Mouse (Mus musculus): ENCODE measurements at regions not wholly inside any gene's neighbourhood (a gene's known extent, or its start where the extent isn't known, plus 50 kb on each side); places are given as distances from the start of the nearest gene placed in this dataset.
"Not testable (repeated sequence)": the region's sequence is repeated elsewhere in the genome, so short reads cannot be mapped to it uniquely, and the experiment has no call there.

DNA sequence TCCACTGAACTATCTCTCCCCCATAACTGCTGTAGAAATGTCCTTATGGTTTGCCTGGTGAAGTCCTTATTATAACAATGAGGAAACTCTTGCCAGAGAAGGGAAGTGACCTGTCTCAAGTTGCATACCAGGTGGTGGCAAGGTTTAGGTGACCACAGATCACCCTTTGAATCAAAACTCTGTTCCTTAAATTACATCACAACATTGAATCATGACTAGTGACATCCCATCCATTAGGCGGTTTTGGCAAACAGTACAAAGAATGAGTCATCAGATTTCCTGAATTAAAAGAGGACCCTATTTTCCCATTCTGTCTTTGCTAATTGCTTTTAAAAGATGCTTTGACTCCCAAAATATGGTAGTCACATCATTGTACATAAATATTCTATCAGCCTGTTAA is 168.5 kb upstream of the Pgr start:
- DNase-seq (ENCODE audit: extremely low spot score in 1 of 2, low spot score in 1 of 2), result no peak

DNA sequence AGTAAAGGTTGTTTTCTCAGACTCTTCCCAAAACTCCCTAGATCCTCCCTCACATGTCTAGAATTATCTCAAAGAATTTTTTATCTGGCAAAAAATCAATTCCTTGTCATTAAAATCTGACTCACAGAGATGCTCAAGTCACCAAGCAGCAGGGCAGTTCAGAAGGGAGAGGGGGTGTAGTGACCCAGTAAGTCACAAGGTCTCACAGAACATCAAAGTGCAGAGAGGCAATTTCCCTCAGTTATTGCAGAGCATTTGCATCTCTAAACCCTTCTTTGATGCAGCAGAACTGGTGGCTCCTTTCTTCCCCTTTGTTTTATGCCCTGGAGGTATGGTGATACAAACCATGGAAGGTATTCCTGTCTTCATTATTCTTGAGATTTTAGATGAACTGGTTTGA is 166.1 kb upstream of the Pgr start:
- no peak for DNase-seq (ENCODE audit: extremely low spot score in 1 of 2, low spot score in 1 of 2)

DNA sequence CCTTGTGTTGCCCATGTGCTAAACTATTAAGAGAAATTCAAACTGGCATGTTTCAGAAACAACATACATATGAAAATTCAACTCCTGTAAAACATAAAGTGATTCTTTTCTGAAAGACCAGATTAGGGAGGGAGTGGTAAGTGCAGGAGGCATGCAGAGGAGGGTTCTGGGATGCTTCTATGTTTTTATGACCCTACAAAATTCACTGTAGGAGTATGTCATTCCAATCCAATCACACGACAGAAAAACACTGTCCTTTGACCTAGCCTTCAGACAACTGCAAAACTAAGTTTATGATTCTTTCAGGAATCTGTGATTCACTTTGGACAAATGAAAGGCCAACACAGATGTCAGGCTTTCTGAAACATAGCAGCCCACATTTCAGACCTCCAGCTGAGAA is 159.4 kb upstream of the Pgr start:
- DNase-seq (ENCODE audit: extremely low spot score in 1 of 2, low spot score in 1 of 2), result no peak

DNA sequence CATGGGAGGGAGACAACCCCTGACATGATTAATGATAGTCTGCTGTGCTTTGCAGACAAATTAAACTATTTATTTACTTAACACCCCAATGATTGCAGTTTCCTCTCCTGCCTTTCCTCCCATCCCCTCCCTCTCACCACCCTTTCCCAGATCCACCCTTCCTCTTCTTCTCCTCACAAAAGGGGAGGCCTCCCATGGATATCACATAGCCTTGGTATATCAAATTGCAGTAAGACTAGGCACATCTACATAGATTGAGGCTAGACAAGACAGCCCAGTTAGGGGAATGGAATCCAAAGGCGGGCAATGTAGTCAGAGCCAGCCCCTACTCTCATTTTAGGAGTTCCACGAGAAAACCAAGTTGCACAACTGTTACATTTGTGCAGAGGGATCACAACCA is 149.8 kb upstream of the Pgr start:
- DNase-seq (ENCODE audit: extremely low spot score in 1 of 2, low spot score in 1 of 2), result no peak

DNA sequence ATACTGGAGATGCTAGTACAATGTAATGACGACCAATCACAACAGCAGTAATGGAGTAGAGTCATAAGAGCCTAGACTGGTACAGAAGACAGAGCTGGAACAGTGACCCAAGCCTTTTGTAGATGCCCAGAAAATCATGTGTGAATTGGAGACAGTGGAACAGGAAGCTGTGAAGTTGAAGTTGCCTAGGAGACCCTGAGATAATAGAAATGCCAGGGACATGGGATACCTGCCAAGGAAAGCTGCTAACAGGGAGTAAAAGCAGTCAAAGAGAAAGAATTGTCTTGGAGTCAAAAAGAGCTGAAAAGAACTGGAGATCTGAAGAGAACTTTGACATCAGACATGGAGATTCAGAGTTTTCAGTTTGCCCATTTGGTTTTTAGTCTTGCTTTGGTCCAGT is 138.8 kb upstream of the Pgr start:
- DNase-seq (ENCODE audit: extremely low spot score in 1 of 2, low spot score in 1 of 2), result no peak

DNA sequence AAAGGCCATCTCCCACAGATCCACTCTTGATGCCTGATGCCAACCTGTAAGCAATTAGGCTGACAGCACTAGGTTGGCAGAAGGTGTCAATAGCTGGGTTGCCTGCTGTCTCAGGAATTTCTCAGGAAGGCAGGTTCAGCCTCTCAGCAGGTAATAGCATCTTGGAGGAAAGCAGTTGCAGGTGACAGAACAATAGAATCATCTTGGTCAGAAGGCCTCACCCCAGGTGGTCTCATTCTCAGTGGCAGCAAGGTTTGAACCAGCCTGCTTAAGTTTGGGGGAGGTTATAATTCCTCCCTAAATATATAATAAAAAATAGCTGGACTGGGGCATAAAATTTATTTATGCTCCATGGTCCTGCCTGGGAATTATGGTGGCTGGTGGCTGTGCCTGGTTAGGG is 130.2 kb upstream of the Pgr start:
- not testable (repeated sequence) for DNase-seq (ENCODE audit: extremely low spot score in 1 of 2, low spot score in 1 of 2)

DNA sequence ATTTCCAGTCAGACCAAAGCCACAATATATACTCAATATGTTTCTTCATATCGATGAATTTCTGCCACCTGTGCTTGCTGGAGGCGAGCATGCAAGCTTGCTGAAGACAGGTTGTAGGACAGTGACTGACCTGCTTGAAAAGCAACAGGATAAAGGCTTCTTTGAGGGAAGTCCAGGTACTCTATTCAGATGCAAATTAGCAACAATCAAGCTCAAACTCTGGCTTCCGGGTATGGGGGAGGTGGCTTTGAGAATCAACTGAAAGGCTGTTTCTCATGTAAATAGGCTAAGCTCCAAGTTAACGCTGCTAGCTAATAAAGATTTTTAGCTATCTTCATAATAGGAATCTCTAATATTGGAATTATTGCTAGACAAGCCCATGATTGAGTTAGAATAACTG is 129.6 kb upstream of the Pgr start:
- no peak for DNase-seq (ENCODE audit: extremely low spot score in 1 of 2, low spot score in 1 of 2)

DNA sequence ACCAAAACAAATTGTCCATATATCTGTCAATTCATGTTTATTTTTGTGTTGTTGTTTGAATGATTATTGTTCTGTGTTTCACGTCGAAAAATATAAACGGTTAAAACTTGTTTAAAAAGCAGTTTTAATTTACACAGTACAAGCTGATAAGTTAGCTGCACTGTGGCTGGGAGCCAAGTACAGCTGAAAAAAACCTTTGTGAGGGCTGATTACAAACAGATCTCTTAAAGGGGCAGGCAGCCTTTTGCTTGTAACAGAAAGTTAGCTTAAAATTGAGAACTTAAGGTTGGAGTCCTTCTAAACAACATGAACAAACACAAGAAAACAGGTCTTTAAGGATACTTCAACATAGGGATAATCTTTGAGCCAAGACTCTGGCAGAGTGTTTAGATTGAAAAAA is 118.3 kb upstream of the Pgr start:
- DNase-seq (ENCODE audit: extremely low spot score in 1 of 2, low spot score in 1 of 2), result peak in 1 of 2 experiments; percentile 3

DNA sequence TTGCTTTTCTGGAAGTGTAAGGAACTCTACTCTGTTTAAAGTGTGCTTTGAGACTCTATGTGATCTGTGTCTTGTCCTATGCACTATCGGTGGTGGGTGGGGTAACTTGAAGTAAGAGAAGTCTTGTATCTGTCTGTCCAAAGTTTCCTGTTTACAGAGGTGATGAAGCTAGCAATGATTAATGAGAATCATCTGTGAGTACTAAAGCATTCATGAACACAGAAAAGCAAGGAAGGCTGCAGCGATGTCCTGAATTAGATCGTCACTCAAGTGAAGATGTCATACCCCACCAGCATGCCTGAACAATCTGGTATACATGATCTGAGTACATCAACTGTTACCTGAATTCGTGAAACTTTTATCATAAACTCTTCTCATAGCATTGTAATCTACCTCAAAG is 85.4 kb upstream of the Pgr start:
- DNase-seq (ENCODE audit: extremely low spot score in 1 of 2, low spot score in 1 of 2), result no peak

DNA sequence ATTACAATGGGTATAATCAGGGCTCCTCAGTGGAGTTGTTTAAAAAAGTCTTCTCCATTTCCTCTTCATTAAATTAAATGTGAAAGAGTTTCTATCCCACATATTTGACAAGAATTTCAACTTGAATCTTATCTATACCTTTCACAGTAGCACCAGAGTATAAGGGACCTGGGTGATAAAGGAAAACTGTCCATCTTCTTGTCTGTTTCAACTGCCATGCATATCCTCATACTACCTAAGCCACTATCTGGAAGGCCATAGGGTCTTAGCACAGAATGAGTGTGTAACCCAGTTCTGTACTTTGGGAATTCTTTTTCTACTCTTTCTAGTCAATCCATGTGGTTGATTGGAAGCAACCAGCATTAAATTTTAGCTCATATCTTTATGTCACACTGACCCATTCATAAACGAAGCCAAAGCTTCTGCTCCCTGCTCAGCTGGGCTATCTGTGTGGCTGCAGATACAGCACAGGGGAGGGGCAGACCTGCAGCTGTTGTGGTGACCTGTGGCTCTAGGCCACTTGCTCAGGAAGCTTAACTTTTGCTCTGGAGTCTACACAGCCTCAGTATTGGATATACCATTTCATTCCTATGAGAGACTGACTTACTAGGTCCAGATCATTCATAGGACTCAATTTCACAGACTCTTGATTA is 75.8 kb upstream of the Pgr start:
- no peak for DNase-seq (ENCODE audit: extremely low spot score in 1 of 2, low spot score in 1 of 2)

DNA sequence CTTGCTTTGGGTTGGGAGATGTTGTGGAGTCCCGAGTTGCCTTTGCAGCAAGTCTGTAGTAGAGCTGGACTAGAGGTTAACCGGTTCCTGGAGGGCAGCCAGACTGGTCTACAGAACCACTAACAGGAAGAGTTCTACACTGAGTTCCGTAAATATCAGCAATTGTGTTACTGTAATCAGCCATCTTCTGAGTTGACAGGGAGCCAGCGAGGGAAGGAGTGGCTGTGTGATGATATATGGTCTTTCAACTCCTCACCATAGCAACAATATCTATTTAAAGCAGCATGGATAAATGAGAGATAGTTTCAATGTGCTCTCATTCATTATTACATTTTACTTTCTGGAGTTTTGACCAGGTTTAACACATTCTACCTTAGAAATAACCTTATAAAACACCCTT is 67.5 kb upstream of the Pgr start:
- no peak for DNase-seq (ENCODE audit: extremely low spot score in 1 of 2, low spot score in 1 of 2)

DNA sequence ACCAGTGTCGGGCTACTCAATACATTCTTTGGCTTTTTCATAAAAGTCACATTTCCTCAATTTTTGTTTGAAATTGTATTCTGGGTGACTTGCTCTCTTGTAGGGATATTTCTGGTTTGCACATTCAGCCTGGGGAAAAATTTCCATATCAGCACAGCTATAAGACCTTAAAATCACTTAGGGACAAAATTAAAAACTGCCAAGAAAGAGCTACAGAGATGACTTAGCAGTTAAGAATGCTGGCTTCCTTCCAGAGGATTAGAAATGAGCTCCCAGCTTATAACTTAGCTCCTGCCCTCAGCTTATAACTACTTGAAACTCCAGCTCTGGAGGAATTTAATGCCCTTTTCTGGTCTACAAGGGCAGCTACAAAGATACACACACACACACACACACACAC is 62.6 kb upstream of the Pgr start:
- no peak for DNase-seq (ENCODE audit: extremely low spot score in 1 of 2, low spot score in 1 of 2)

DNA sequence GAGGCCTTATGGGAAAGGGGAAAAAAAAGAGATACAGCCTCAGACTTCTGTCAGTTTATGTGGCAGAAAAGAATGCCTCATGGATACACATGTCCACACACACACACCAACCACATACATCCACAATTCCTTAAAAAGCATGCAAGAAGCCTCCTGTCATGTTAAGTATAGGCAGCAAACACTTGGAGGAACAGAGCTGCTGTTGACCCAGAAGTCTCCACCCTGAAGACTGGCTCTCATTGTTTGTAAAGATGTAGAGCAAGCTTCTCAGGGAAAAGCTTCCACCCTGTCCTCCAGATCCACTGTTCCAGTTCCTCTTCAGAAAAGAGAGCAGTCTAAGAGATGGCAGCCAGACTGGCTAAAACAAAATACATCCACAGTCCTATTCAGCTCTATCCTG is 61.3 kb upstream of the Pgr start:
- no peak for DNase-seq (ENCODE audit: extremely low spot score in 1 of 2, low spot score in 1 of 2)

DNA sequence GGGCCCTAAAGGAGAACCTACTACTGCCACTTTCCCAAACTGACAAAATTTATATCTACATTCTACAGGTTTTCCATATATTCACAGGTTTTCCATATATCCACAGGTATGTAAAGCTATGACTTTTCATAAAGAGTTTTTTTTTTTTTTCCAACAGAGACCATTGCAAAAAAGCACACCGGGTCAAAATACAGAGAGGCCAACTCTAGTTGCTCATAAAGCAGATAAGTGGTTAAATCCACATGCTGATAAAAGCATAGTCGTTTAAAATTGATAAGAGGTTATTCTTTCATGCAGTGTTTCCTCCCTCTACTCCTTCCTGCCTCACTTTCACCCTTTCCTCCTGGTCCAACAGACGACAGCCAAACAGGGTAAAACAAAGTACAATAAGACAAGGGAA is 60.7 kb upstream of the Pgr start:
- no peak for DNase-seq (ENCODE audit: extremely low spot score in 1 of 2, low spot score in 1 of 2)
